Mouse (Mus musculus) mature B cell (primary cell): Measurements from ENCODE around the gene Pla2g15.
"Not testable (repeated sequence)": the region's sequence is repeated elsewhere in the genome, so short reads cannot be mapped to it uniquely, and the experiment has no call there.

Experiments used
- in situ Hi-C: fragments of 300-500 bp; cut with MboI; formaldehyde crosslinking; loops from 2 replicates; pipeline ENCODE4 v1.14.3; 2019

Gene Pla2g15

DNA sequence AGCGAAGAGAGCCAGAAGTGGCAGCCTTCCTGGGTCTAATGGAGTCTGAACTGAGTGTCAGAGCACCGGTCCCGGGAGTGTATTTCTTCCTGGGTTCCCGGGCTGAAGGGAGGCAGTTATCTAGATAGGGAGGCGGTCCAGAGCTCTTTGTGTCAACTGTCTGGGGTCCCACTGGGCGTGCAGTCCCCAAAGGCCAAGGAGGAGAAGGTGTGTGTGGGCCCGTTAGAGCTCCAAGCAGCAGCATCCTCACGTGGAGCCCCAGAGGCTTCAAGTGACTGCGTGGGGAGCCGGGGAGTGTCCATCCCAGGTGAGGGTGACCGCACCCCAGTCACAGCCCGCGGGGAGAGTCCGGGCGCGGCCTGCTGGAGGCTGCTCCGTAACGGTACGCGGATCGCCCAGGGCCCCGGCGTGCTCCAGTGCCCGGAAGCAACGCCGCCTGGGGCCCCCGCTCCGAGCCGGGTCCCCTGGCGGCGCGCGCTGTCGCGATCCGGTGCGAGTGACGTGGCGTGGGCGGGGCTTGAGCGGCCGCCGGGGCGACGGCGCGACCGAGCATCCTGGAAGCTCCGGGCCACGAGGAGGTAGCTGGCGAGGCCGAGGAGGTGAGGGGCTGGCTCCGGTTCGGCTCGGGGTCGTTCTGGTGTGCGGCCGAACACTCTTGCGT is 18.3 kb downstream of the Pla2g15 start, which contains the start of gene Slc7a6:
Gene Slc7a6, plus strand, starts transcription at position 502 of the 661 bp plus-strand sequence.
- in situ Hi-C loops = no loop called here

DNA sequence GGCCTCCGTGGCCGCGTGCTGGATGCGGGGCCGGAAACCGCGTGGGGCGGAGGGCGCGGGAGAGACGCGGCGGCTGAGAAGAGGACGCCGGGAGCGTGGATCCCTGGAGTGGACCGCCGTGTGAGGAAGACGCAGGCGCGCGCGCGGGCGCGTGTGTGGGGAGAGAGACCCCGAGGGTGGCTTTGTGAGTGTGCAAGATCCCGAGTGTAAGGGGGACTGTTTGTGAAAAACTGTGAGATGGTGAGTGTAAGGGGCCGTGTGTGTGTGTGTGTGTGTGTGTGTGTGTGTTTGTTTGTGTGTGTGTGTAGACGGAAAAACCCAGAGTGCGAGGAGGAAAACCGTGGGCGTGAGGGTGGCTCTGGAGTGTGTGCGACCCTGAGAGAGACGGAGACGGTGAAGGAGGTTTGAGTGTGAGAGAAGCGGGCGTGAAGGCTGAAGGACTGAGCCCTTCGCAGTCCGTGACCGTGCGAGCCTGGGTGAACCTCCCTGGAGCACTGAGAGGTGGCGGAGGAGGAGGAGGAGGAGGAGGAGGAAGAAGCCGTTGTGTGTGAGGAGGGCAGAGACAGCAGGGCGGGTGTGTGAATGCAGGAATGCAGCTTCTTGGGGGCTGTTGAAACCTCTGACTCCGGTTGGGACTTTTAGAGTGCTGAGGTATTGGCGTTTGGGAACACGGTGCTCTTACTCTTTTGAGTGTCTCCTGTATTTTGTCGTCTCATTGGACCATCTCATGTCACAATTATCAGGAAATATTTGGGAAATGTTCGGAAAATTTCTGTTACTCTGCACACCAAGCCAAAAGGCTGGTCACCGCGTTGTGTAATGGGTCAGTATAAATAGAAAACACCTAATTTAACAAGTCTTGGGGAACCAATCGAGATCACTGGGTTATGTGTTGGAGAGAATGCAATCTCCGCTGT is 19.1 kb downstream of the Pla2g15 start:
- in situ Hi-C loops = no loop called here

DNA sequence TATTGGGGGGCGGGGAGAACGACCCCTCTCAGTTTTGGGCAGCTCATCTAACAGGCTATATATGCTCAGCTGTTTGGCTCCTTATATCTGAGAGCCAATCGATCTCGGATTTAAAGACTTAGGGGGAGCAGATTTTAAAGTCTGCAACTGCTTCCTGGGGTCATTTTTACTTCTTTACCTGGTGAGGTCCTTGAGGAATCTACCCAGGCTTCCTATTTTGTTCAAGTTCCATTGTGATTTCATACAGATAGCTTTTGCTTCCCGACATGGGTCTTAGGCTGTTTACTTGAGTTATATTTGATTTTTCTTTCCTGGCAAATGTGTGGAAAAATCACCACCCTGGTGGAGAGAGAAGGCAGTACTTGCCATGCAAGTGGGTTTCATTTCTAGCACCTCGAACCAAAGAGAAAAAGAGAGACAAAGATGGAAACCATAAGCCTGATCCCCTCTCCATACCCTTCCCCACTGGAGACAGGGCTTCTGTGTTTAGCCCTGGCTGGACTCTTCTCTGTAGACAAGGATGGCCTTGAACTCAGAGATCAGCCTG is 19.8 kb downstream of the Pla2g15 start:
- in situ Hi-C loops = no loop called here

DNA sequence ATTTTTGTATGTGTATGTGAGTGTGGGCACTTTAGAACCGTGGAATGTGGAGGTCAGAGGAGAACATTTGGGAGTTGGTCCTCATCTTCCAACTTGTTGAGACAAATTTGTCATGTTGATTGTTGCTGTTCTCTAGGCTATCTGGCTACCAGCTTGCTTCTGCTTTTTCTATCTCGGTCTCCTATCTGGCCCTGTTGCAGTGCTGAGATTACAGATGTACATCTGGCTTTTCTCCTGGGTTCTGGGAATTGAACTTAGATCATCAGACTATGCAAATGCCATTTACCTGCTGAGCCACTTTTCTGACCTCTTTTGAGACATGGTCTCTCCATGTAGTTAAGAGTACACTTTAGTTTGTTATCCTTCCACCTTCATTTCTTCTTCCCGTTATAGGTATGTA is 23.4 kb downstream of the Pla2g15 start:
- in situ Hi-C loops = no loop called here

DNA sequence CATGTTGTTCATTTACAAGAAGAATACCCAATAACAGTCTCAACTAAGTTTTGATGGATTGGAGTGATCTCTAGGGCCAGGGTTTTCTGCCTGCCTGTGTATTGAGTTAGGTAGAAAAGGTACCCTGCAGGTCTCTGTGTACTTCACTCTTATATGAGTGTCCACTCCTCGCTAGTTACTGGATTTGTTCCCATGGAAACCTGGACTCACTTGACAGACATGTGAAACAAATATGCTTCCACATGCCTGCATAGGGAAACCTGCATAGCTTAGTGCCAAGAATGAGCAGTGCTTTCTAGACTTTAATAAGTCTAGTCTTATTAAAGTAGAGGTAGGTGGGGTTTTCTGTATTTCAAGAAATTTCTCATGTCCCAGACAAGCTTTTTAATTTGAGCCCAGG is 26.7 kb downstream of the Pla2g15 start:
- in situ Hi-C loops = no loop called here

DNA sequence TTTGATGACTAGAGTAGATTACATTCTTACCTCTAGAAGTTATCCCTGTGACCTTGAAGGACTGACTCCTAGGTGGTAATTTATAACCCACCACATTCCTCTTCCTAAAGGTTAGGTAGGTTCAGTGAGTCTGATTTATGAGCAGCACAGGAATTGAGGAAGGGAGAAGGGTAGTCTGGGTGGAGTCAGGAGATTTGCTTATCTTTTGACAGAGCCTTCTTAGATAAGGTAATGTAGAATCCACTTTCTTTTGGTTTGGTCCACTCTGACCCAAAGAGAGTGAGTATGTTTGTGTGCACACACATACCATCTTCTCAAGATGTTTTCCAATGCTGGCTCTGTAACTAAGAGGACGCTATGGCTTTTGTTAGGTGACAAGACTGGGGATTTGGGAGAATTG is 27.4 kb downstream of the Pla2g15 start:
- in situ Hi-C loops = no loop called here

DNA sequence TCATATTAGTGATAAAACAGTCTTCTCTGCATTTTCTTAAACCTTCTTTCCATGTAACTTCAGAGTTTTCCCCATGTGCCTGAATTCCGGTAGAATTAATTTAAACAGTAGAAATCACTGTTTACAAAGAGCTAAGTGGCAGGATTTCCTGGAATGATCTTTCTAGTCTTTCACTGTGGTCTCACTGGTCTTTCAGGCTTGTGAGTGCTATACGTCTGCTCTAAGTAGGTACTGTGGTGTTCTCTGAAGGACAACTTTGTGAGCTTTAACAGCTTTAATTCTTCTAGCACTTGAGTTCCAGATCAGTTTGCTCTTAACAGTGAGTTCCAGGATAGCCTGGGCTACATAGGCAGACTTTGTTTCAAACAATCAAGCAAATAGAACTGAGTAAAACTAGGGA is 28.2 kb downstream of the Pla2g15 start:
- in situ Hi-C loops = no loop called here

DNA sequence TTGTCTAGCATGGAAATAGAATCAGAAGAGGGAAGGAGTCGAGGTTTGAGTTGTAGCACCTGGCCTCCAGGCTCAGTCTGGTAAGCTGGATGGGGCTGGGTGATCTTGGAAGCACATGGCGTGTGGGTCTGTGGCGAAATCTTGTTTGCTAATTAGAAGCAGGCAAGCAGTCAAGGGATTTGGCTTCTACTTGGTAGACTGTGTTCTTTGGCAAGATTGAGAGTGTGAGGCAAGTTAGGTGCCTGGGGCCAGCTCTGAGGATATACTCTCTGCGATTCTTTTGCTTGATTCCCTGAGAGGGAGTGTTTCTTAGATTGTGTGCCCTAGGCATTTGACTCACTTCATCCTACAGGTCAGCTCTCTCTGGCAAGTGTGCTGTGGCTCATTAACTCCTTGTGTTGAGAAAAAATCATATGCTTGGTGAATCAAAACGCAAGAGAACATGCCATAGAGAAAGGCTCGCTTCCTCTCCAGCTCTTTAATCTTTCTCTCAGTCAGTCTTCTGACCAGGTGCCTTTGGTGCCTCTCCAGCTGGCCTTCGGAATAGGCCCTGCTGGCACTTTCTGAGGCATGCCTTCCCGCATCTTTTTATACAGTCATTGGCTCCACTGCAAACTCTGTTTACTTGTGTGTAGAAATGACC is 35.5 kb downstream of the Pla2g15 start:
- in situ Hi-C loops = no loop called here

DNA sequence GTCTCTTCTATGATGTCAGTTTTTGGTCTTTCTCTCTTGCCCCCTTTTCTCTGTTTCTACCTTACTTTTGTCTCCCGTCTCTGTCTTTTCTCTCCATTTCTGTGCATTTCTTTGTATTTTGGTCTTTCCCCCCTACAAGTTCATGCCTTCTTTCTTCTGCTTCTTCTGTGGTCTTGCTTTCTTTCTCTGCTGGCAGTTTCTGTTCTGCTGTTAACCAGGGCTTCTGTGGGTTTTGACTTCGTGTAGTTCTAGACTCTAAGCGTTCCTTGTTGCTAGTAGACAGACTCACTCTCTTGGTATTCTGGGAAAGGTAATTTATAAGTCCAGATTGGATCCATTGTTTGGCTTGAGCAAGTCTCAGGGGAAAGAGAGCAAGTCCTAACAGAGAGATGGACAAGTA is 36.2 kb downstream of the Pla2g15 start:
- in situ Hi-C loops = no loop called here

DNA sequence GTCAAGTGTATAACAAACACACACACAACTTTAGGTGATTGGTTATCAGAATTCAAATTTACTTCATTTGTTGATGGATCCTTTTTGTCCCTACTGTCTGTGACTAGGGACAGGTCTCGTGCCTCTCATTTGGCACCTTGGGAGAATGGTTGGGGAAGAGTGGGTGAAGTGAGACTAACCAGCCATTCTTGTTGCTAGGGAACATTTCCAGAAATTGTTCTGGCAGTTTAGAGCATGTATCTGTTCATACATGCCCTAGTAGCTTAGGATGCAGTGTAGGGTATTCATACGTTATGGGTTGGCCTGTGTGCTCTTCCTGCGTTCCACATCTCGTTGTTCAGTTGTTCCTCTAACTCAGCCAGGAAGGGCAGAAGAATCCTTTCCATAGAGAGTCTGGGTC is 39.0 kb downstream of the Pla2g15 start:
- in situ Hi-C loops = no loop called here

DNA sequence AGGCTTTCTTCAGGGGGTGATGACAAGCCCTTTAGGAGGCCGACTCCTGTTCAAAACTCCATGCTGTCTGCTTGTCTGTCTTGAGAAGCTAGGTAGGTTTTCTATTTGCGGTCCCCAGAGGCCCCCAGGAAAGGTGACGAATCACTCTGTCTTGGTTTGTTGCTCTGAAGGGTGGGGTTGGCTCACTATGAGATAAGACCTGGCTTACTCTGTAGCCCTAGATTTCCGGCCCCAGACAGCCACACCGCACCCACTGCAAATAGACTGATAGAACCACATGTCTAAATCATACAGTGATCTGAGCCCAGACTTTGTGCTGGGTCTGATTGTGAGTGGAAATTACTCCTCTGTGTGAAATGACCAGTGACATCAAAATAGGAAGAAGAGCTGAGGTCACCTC is 41.4 kb downstream of the Pla2g15 start:
- in situ Hi-C loops = no loop called here

DNA sequence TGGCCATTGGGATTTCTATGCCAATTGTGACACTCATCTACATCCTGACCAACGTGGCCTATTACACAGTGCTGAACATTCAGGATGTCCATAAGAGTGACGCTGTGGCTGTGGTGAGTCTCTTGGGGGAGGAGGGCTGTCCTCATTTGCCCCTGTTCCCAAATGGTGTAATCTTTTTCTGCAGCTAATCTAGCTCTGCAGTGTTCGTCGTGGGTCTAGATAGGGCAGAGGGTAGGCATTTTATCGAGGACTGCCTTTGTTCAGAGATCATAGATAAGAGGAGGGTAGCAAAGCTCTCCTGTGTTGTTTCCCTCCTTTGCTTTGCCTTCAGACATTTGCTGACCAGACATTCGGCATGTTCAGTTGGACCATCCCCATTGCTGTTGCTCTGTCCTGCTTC is 43.0 kb downstream of the Pla2g15 start:
- in situ Hi-C loops = no loop called here

DNA sequence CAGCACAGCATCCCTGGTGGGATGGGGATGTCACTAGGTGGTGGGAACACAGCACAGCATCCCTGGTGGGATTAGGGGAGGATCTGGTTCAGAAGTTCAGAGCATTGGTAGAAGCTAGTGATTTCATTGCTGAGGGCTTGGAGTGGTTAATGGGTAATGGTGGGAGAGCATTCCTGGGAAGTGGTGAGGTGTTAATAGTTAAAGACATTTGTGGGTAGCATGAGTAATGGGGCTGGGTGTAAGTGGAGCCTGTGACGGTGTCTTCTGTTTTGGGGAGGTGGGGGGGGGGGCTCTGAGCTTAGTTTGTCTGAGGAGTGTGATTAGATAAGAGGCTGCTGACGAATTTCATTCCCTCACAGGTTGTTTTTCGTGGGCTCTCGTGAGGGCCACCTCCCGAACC is 43.9 kb downstream of the Pla2g15 start:
- in situ Hi-C loops = no loop called here

DNA sequence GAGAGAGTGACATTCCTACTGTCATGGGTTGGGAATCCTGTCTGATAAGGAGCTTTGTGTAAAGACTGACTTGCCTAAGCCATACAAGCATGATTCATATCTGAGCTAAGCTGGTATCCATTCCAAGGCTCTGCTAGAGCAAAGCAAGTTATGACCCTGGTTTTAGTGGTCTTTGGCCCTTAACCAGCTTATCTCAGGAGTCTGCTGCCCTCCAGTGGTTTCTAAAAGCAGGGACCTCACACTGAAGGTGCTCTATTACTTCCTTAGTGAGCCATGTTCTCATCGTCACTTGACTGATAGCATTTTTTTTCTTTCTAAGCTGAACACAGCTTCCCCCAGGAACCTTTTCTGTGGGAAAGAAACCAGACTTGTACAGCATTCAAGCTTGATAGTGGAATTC is 48.5 kb downstream of the Pla2g15 start:
- in situ Hi-C loops = no loop called here

DNA sequence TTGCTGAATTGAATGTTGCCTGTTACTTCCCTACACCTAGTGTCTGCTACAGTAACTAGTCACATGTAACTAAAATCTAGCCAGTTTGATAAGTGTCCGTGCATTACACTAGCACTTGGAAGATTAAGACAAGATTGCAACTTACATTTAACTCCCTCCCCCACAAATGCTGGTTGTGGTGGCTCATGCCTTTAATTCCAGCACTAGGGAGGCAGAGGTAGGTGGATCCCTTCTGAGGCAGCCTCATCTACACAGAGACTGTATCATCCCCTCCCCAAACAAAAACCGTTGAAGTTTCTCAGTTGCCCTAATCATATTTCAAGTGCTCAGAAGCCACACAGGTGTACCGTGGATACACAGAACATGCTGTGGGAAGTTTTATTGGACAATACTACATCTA is 49.4 kb downstream of the Pla2g15 start:
- in situ Hi-C loops = not testable (repeated sequence)

DNA sequence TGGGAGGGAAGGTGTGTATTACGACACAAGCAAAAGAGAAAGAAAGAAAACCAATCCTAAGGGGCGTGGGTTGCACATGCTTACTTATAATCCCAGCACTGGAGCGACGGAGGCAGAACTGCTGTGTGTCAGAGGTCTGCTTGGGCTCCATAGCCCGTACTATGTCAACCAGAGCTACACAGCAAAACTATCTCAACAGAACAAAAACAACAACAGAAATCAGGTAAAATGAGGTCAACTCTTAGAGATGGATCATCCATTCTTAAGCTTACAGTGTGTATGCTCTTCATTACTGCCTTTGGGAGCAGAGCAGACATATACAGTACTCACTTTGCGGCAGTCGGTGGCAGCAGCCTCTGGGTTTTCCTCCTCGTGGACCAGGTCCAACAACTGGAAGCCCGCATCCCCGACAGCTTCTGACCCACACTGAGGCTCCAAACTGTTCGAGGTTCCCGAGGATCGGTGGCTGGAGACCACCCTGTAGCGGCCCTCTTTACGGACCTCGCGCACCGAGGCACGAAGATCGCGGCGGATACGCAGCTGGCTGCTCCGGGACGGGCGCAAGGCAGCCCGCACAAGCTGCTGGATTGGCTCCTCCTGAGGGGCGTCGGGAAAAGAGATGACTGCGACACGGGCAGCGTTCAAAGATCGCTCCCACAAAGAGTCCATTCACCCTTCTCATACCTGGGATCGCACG is 60.0 kb downstream of the Pla2g15 start:
- in situ Hi-C loops = no loop called here

DNA sequence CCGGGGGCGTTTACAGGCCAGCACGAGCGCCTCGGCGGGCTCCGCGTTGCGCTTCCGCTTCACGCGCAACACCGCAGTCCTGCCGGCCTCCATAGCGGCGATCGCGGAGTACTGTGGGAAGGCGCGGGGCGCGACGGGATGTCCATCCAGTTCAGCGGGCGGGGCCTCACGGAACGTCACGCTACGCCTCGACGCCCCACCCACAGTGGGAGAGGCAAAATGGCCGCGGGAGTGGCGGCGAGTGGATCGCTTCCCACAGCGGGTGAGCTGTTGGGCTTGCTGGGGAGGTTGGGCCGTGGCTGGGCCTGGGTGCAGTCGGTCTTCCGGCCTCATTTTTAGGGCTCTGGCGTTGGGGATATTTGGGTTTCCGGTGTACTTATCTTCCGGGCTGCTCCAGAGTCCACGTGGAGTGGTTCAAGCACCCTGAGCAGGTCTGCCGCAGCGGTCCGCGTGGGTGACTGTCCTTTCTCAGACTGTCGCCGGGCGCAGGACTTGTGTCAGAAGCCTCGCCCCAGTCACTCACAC is 60.7 kb downstream of the Pla2g15 start, which contains the start of the genes Slc7a6os and Prmt7:
Gene Slc7a6os, minus strand, starts transcription at position 115 of the 525 bp plus-strand sequence.
Gene Prmt7, plus strand, starts transcription at position 116 of the 525 bp plus-strand sequence.
- in situ Hi-C loops = no loop called here

DNA sequence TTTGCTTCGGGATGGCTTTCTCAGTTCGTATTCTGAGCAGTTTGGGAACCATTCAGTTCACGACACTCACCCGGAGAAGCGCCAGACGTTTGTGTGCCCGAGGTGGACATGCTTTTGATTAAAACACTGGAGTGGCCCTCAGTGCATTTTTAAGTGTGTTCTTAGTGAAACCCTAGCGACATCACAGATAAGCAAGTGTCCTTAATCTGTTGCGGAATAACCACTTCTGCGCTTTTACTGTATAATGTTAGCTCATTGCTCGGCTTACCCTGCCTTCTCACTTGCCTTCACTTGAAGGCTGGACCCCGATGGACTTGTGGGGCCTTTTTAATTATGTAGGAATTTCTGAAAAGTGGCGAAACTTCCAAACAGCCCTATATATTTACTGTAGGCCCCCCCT is 61.2 kb downstream of the Pla2g15 start:
- in situ Hi-C loops = no loop called here

DNA sequence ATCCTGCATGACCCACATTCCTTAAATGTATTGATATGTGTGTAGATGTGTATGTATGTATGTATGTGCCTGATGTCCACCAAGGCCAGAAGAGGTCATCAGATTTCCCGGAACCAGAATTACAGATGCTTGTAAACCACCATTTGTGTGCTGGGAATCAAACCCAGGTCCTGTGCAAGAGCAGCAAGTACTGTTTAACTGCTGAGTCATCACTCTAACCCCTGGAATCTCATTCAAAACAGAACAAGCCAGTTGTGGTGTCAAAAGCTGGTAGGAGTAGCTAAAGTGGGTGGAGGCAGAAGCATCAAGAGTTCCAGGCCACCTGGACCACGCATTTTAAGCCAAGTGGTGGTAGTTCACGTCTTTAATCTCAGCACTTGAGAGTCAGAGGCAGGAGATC is 63.8 kb downstream of the Pla2g15 start:
- in situ Hi-C loops = no loop called here
